Mouse (Mus musculus) layer of hippocampus, adult 9-11 months (tissue): ENCODE results near the gene Atf7ip2.
"Not testable (repeated sequence)": the region's sequence is repeated elsewhere in the genome, so short reads cannot be mapped to it uniquely, and the experiment has no call there.

Experiments
- DNase-seq: peaks from one replicate; pipeline ENCODE4 v3.0.0; 2022

Gene Atf7ip2

DNA sequence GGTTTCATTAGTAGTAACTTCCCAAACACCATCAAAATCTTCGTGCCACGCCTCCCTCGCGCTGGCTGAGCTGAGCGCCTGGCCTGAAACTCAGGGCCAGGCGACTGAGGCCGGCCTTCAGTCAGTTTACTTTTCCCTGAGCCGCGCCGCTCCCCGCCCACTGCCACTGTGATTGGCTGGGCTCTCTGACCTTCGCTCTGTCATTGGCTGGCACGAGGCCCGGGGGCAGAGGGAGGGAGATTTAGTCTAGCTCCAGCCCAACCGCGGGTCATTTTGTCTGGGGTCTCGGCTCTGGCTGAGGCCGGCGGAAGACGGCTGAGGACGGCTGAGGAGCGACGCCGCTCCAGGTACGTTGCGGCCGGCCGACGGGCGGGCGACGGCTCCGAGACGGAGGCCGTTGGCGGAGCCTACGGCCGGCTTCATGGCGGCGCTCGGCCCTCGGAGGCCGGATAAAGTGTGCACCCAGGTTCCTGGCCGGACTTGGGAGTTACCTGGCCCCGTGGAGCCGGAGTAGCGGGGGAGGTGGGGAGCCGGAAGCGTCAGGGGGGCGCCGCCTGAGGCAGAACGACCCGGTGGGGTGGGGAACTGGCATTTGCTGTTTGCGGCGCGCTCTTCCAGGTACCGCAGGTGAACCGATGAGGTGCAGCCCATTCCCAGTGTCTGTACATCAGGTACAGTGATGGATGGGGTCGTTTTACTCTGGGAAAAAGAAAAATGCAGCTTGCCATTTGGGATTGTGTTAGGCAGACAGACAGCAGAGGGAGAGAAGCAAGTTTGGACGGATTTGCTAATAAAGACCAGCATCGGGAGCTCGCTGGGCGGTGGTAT, at the start of gene Atf7ip2:
Gene Atf7ip2 (plus strand): TSS at position 34 of the 828 bp plus-strand sequence.
- peak; percentile 54 for DNase-seq

DNA sequence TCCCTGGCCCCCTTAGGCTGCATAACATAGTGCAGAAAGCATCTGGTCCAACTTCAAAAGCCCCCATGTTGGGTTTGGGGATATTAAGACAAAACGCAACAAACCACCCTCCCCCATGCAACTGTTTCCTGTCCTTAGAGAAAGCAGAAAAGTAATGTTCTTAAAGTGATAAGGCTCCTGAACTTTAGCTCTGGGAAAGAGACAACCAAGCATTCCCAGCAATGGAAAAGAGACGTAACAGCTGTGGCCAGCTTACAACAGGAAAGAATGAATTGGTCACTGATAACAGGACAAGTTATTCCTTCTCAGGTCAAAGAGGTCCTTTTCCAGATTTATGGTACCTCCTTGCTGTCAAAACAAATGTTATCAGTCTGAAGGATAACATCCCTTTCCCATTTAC, 49.3 kb upstream of the Atf7ip2 start:
- no peak for DNase-seq

DNA sequence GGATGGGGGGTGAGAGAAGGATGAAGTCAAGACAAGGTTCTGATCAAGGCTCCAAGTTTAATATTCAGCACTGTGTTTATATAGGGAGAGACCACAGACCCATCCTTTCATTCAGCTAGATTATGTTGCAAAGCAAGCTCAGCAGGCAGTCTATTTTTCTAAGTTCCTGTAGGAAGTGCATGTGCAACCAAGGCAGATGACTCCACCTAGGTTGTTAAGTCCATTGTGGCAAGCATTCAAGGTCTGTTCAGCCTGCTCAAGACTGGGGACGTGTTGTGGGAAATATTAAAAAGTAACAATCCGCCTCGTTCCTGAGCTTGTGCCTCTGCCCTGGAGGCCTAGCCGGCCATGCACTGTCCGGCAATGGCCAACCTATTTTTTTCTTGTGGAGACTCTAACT, 45.1 kb upstream of the Atf7ip2 start:
- DNase-seq, result no peak

DNA sequence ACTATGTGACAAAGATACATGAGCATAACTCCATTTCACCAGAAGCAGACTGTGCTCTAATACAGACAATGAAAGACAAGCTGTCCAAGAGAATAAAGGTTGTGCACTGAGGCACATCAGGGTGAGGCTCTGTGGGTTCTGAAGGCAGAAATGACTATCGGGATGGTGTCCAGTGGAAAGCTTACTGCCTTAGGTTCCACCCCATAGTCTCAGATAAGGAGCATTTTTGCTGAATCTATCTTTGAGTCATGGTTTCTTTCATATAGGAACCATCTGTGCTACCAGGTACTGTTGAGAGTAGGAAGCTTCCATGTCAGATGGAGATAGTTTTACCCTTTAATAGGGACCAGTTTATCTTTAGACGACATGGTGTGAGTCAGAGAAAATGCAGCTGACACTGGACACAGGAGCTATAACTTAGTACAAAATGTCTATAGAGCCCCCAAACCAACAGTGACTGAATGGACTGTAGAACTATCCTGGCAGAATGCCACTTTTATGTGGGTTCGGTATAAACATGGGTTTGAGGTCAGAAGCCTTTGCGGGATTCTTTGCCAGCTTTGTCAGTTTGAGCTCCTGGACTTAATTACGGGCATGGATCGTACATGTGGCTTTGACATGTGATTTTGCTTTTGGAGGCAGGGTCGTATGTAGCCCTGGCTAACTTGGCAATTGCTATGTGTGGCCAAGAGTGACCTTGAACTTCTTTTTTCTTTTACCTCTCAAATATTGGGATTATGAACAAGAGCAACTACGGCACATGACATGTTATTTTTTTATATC, 23.2 kb upstream of the Atf7ip2 start:
- DNase-seq, result no peak

DNA sequence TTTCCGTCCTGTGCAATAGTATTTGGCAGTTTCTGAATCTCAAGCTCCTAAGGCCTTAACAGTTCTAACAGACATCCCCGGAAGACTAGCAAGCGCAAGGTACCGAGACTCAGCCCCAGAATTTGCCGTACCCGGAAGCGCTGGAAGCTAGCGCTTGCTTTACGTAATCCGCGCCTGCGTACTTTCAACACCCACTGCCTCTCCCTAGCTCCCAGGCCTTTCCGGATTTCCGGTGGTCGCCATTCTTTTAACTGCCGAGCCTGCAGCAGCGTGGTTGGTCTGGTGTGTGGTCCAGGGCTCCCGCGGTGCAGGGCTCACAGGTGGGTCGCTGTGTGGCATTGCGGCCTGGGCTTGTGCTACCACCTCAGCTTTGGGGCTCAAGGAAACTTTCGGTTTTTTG, 22.5 kb upstream of the Atf7ip2 start, which contains the start of gene Rpl39l:
Gene Rpl39l (plus strand): TSS at position 222 of the 400 bp plus-strand sequence.
- DNase-seq, result no peak

DNA sequence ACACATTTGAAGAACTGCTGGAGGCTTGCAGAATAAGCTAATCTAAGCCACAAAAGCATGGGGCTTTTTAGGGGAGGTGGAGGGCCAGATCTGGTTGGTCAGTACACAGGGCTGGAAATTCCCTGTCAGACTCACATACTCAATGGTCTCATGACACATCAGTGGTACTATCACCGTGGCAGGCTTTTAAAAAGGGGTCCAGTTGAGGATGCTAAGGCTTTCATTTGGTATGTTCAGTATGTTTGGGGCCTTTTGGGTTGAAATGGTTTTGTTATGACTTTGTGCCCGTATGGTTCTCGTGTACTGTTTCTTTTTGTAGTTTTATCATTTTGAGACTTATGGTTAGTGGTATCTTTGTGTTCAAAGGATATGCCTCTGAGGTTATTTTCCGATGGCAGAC, 21.2 kb upstream of the Atf7ip2 start:
- no peak for DNase-seq

DNA sequence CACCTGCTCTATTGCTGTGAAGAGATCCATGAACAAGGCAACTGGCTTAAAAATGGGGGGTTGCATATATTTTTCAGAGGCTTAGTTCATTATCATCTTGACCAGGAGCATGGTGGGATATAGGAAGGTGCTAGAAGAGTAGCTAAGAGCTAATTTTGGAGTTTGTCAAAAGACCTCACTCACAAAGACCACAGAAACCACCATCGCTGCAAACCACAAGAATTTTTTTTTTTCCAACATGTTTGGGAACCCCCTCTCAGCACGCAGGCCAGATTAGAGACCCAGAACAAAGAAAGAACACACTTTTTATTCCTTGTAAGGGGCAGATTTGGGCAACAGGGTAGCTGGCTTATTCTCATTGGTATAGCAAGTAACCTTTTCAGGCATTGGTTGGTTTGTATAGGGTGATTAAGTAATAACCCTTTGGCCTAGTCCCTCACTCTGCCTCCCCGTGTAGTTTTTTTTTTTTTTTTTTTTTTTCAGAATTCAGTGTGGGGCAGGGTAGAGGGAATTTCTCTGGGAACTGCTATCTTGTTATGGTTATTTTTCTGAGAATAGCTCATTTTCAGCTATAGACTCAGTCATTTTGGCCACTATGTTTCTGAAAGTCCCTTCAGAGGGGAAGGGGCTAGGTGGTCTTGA, 20.2 kb upstream of the Atf7ip2 start:
- no peak for DNase-seq

DNA sequence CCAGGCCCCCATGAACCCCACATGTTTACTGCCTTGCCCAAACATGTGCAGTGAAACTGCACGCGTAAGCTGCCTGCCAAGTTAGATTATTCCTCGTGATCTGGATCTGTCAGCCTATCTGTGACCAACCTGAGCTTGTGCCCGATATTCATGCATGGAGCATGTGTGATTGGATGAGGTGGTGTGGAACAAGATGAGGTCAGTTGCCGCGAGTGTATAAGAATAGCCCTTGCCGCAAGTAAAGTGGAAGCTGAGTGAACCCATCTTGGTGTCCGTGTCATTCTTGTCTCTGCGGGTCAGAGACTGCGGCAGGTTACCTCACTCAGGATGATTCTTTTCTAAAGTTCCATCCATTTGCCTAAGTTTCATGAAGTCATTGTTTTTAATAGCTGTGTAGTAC, 5.1 kb upstream of the Atf7ip2 start:
- DNase-seq, result not testable (repeated sequence)

DNA sequence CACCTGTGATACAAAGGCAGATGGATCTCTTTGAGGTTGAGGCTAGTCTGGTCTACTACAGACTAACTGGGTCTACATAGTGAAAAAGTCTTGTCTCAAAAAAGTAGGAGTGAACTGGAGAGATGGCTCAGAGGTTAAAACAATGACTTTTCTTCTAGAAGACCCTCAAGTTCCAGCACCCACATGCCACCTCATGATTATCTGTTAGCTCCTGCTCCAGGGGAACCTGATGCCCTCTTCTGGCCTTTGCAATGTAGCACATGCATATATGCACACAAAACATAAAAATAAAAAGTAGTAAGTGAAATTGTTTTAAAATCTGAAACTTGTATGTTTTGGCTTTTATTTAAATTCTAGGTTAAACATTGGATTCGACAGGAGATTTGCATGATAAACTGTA, 16.3 kb downstream of the Atf7ip2 start:
- no peak for DNase-seq

DNA sequence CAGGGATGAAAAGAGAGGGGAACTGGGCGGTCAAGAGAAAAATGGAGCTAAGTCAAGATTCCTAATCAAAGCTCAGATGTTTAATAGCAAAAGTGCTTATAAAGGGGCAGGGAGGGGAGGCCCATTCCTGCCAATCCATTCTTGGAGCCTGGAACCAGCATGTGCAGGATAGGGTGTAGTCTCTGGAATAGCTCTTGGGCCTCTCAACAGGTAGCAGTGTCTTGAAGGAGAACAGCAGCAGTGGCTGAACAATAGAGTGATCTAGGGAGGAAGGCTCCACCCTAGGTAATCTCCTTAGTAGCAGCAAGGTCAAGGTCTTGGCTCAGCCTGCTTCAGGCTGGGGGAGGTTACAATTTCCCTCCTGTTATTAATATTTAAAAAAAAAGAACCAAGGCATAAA, 23.9 kb downstream of the Atf7ip2 start:
- not testable (repeated sequence) for DNase-seq

DNA sequence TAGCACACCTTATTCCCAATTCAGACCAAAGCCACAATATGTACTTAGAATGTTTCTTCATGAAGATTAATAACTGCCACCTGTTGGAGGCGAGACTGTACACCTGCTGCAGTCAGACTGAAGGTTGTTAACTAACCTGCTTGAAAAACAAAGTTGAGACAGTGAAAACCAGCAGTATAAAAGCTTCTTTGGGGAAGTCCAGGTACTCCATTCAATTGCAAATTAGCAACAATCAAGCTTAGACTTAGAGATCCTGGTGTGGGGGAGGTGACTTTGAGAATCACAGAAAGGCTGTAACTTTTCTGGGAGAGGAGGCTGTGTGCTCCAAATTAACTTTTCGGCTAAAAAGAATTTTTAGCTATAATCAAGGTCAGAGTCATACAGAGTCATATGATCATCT, 24.5 kb downstream of the Atf7ip2 start:
- not testable (repeated sequence) for DNase-seq

DNA sequence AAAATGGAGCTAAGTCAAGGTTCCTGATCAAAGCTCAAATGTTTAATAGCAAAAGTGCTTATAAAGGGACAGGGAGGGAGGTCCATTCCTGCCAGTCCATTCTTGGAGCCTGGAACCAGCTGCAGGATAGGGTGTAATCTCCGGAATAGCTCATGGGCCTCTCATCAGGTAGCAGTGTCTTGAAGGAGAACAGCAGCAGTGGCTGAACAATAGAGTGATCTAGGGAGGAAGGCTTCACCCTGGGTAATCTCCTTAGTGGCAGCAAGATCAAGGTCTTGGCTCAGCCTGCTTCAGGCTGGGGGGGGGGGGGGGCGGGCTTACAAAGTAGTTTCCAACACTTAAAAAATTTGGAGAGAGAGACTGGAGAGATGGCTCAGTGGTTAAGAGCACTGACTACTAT, 34.8 kb downstream of the Atf7ip2 start:
- no peak for DNase-seq

DNA sequence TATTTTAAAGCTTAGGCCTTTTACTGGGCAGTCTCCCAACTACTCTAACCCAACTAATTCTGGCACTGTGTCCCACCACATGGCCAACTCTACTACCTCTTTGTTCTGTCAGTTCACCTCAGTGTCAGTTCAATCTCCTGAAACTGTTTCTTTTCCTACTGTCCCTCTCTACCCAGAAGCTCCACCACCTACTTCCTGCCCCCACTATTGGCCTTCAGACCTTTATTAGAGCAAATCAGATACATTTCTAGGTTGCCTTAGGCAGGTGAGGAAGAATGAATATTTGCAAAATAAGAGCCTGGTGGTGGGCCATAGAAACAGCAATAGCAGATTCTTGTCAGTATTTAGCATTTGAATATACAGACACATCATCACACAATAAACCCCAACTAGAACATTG, 44.1 kb downstream of the Atf7ip2 start:
- no peak for DNase-seq

DNA sequence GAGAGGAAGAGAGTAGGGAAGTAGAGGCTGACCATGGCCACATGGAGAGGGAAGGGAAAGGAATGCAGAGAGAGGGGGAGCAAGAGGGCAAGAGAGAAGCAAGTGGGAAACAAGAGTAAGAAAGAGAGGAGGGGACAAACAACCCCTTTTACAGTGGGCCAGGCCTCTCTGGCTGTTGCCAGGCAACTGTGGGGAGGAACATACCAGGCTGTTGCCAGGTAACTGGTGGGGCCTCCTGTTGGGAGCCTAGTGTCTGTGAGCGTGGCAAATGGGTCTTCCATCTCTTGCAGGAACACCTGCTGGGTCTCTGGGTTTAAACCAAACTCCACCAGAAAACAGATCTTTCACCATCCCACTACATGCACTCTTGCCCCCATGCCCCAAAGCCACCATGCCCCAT, 61.5 kb downstream of the Atf7ip2 start:
- no peak for DNase-seq

DNA sequence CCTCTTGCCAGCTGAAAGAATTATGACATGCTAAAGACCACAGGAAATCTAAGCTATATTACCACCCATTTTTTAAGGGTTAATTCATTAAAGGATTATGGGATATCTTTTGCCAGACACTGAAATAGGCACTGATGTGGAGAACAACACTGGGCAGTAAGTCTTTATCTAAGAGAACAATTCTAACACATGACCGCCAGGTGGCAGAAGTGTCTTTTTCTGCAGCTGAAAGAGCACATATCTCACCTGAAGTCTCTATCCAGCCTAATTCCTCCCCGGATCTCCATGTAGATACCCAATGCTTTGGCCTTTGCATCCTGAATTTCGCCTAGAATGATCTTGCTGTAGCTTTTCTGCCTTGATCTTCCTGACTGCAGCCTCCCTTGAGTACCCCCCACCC, 79.7 kb downstream of the Atf7ip2 start:
- peak; percentile 26 for DNase-seq

DNA sequence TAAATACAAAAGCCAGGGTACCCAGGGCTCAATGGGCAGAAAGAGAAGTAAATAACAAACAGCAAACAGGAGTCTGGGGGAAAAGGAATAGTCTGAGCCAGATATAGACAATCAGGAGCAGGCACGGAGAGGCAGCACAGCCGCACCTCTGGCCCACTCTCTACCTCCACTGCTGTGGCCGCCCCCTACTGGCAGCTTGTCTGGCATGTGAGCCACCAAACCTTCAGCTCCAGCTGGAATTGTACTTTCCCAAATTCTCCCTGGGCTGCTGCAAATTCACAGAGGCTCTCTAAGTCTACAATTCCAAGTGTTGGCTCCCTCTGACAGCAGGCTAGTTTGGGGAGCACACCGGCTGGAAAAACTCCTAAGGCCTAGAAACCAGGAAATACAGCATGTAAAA, 82.0 kb downstream of the Atf7ip2 start:
- DNase-seq, result no peak

DNA sequence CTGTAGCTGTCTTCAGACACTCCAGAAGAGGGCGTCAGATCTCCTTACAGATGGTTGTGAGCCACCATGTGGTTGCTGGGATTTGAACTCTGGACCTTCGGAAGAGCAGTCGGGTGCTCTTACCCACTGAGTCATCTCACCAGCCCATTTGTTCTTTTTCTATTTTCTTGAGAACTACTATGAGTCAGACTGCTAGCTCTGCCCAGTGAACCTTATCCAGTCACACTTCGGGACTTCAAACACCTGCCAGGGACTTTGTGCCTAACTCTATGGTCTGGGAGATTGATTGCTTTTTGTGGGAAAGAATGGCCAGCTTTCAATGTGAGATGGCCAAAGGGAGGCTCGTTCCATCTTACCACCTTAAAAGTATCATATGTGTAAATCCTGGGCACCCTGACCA, 84.3 kb downstream of the Atf7ip2 start:
- DNase-seq, result not testable (repeated sequence)

DNA sequence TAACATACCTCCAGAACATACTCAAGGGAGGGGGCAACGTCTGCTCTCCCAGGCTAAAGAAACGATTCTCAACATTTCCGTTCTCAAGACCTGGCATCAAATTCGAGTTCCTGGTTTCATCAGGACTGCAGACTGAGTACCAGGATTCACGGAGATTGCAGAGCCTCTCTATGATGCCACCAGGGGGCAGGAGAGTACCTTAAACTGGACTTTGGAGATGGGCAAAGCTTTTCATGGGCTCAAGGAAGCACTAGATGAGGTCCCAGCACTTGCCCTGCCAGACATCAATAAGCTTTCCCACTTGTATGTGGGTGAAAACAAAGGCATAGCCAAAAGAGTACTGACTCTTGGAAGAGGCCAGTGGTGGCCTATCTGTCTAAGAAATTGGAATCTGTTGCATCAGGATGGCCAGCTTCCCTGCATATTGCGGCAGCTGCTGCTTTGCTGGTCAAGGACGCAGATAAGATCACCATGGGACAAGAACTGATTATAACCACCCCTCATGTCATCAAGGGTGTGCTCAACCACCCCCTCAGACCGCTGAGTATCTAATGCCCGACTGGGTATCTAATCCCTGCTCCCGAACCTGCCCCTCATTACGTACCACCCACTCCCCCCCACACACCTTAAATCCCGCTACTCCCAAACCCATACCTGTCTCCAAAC, 87.9 kb downstream of the Atf7ip2 start:
- DNase-seq, result peak; percentile 77

DNA sequence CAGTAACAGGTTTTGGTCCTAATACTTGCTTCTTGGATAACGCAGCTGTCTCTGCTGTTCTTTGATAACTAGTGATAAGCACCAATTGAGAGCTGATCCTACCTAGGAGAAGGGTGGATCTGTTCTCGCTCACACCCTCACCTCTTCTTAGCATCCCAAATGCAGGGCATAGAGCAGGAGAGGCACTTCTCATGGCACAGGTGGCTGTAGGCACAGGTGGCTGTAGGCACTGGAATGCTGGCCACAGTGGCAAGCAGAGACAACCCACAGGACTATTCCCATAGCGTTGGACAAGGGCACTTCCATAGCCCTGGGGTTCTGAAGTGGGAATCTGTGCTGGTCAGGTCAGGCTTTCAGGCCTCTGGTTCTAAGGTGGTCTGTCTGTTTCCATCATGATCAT, 89.4 kb downstream of the Atf7ip2 start:
- DNase-seq, result no peak

DNA sequence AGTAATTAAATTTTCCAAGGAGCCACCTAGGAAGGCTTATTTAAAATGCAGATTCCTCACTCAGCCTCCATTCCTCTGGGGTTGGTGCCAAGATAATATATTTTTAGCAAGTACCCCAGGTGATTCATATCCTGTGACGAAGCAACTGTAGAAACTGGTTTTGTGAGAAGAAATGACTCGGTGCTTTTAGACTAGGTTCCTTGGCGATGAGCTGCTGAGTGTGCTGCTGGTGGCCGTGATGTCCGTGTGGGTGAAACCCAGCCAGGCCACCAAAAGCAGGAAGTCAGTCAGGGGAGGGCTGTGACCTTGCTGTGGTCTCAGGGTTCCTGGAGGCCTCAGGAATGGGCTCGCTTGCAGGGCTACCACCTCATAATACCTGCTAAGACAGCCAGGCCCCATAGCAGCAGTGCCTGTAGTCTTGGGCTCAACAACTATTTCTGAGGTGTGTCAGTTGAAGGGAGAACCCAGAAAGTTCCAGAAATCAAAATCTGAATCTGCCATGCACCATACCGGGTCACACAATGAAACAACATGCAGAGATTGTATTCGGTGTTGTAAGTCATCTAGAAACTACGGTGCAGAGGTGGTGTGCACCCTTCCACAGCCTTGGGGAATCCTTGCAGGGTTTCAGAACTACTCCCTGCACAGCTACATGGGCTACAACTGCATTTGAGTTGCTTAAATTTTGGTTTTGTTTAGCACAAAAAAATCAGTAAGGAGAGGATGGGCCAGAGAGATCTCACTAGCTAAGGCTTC, 94.2 kb downstream of the Atf7ip2 start:
- DNase-seq, result peak; percentile 16

DNA sequence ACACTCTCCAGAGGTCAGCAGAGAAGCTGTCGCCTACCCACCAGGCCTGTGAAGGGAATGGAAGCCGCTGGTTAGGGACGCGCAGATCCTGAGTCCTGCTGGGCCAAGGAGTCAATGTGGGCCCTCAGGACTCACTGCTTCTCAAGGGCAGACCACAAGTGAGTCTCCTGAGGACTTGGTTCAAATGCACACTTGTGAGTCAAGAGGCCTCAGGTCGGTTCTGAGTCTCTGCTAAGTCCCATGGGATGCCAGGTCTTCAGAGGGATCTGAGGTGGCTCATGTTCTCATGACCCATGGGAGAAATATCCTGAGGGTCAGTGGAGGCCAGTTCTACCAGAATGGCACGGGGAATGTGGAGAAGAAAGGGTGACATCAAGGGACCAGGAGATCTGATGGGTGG, 95.6 kb downstream of the Atf7ip2 start:
- DNase-seq, result no peak
